Mouse (Mus musculus): ENCODE results near the gene Mphosph9. TPM values are rescaled to one million over a fixed set of nuclear protein-coding genes. Genes with fewer than 3 reads are reported as not detected.

The Mphosph9 gene
- polyA plus RNA-seq, 1 experiment from 2014 or later: 16.6 TPM

DNA sequence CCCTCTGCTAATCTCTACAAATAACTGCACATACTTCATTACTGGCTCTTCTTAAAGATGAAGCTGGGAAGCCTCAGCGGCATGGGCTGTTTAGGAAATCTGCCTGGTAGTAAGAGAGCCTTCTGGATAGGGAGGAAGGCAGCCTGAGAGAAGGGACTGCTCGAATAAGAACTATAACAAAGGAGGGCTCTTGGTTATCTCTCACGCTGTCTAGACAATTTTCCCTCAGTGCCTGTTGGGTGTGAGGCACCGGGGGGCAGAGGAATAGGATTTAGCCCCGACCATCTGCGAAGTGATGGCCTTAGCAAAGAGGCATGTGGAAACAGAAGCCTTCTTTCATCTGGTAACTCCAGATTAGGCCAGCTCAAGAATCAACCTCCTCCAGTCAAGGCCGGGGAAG lies 80.5 kb downstream of the Mphosph9 start:
- Histone ChIP-seq H3K9me3 (no peaks in the 10 kb centered on the region), H3K4me2 (peak overlapping the region; percentile 93), H3K27me3 (no peaks in the 10 kb centered on the region), H3K4me1 (peaks cover 22% of the 10 kb centered on the region), H3K4me3 (no peak overlapping the region), H3K36me3 (peaks cover 11% of the 10 kb centered on the region; the same call in 1 of the 2 replicates), H3K9ac (no peak overlapping the region; the same call in 1 of the 2 replicates), H3K27ac (no peak overlapping the region)
- 51% methylated on average over 7 of the region's 7 CpGs for WGBS
- no peak for ATAC-seq (ENCODE audit: borderline replicate concordance, extremely low read depth, low FRiP score, low TSS enrichment)

- ATAC-seq (ENCODE audit: borderline replicate concordance, extremely low read depth, low FRiP score, low TSS enrichment): no peak
- no peak overlapping the region for H3K9ac ChIP-seq
- no peaks in the 10 kb centered on the region for H3K27me3 ChIP-seq
- no peak overlapping the region for H3K4me2 ChIP-seq
- H3K4me3 ChIP-seq: no peak overlapping the region
- H3K4me1 ChIP-seq: peaks cover 31% of the 10 kb centered on the region
- peaks cover 11% of the 10 kb centered on the region; the same call in 1 of the 2 replicates for H3K36me3 ChIP-seq
- 87% methylated on average over 7 of the region's 7 CpGs for WGBS
- no peak overlapping the region for H3K27ac ChIP-seq
- H3K9me3 ChIP-seq: no peaks in the 10 kb centered on the region
Measured at GRCm38 (mm10) chr5:124244885-124245284, 82.9 kb downstream of the Mphosph9 start.

DNA sequence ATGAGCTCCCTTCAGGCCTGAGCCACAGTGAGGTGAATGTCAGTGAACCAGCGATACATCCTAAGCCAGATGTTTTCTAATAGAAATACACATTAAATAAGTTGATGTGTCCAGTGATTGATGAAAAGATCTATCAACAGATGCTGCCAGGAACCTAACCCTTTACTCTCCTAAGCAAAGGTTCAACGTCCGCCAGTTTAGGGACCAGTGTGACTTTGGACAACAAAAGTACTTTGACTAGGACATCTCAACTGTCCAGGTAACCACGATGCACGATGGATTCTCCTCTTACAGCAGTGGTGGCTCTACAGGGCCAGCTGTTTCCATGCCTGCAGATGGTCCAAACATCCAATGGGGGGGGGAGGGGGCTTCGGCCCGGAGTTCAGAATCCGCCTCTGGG lies 83.3 kb downstream of the Mphosph9 start:
- Histone ChIP-seq H3K36me3 (peaks cover 11% of the 10 kb centered on the region; the same call in 1 of the 2 replicates), H3K4me2 (no peak overlapping the region), H3K27ac (no peak overlapping the region), H3K9ac (no peak overlapping the region), H3K4me3 (no peak overlapping the region), H3K4me1 (peaks cover 31% of the 10 kb centered on the region), H3K27me3 (no peaks in the 10 kb centered on the region), H3K9me3 (no peaks in the 10 kb centered on the region)
- 92% methylated on average over 8 of the region's 8 CpGs for WGBS
- no peak for ATAC-seq (ENCODE audit: borderline replicate concordance, extremely low read depth, low FRiP score, low TSS enrichment)

GRCm38 (mm10) chr5:124243236-124243901 lies 84.4 kb downstream of the Mphosph9 start:
- Histone ChIP-seq H3K9me3 (no peaks in the 10 kb centered on the region), H3K27ac (no peak overlapping the region), H3K4me2 (no peak overlapping the region), H3K27me3 (no peaks in the 10 kb centered on the region), H3K4me3 (no peak overlapping the region), H3K4me1 (peaks cover 24% of the 10 kb centered on the region), H3K36me3 (peaks cover 11% of the 10 kb centered on the region; the same call in 1 of the 2 replicates), H3K9ac (no peak overlapping the region)
- ATAC-seq (ENCODE audit: borderline replicate concordance, extremely low read depth, low FRiP score, low TSS enrichment): no peak
- WGBS: 86% methylated on average over 9 of the region's 9 CpGs

DNA sequence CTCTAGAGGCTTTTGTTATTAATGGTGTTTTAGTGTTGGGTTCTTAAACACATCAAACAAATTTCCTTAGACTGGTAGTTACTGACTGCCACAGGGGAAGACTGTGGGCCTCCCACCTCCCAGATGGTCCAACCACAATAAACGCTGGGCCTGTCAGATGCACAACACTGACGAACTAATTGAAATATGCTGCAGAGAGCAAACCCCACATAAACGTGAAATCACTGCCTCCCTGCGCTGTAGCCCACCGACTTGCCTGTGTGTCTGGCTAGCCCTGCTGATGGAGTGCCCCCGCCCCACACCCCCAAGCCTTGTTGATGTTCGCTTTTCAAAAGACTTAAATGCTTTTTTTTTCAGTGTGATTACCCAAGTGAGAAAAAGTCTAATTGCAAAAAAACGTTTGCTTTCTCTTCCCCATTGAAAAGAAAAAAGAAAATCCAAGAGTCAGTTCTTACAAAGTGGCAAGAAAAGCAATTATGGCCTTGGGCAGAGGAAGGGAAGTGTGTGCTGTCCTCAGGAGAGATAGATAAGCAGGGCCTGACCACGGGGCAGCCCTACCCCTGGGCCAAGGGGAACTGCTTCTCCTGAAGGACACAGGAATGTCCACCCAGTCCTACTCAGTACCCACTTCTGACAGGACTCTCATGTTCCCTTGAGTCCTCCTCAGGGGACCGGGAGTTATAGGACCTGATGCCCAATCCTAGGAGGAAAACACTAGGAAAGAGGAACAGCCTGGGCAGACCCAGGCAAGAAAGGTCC lies 85.9 kb downstream of the Mphosph9 start:
- no peak overlapping the region for H3K4me2 ChIP-seq
- H3K36me3 ChIP-seq: peaks cover 11% of the 10 kb centered on the region
- peak overlapping the region; percentile 23; the same call in 1 of the 2 replicates for H3K27ac ChIP-seq
- H3K27me3 ChIP-seq: no peaks in the 10 kb centered on the region
- H3K4me3 ChIP-seq: no peak overlapping the region
- H3K9ac ChIP-seq: no peak overlapping the region
- H3K9me3 ChIP-seq: no peaks in the 10 kb centered on the region
- 39% methylated on average over 10 of the region's 10 CpGs for WGBS
- H3K4me1 ChIP-seq: peaks cover 14% of the 10 kb centered on the region
- no peak for ATAC-seq (ENCODE audit: borderline replicate concordance, extremely low read depth, low FRiP score, low TSS enrichment)

DNA sequence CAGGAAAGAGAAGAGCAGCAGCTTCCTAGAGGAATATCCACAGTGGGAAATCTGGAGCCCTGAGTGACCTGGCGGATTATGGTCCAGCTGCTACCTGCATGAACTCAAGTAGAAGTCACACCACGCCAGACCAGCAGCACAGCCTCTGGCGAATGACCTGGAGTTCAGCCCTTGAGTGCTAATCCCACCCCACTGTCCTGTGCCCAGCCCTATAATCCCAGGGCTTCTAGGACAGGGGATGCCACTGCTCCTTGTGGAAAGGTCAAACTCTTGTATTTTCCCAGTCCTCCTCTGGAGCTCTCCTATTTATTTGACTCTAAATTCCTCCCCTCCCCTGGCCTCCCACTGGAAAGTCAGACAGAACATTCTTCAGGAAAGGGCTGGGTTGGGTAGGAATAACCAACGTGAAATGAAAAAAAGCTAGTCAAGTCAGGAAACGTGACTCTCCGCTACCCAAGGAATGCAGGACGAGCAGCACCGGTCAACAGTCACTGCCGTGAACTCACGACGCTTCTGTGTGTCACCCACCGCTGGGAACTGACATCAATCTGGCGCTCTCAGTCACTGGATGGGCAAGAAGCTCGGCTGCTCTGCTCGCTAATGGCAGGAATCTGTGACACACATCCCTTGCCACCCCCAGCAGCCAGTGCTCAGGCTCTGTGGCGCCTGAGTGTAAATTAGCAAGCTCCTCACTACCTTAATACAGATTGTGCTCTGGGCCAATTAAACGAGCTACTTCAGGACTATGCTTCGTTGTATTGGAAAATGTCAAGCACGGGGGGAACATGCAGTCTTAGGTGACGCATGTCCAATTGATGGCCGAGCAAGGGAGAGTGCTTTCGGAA lies 86.7 kb downstream of the Mphosph9 start:
- 0 out of 2 replicates have a peak overlapping the region, but pooled peaks have one; percentile 0 for H3K4me2 ChIP-seq
- 28% methylated on average over 22 of the region's 22 CpGs for WGBS
- H3K27ac ChIP-seq: peak overlapping the region; percentile 23; the same call in 1 of the 2 replicates
- peaks cover 14% of the 10 kb centered on the region for H3K4me1 ChIP-seq
- H3K36me3 ChIP-seq: peaks cover 11% of the 10 kb centered on the region
- ATAC-seq (ENCODE audit: borderline replicate concordance, extremely low read depth, low FRiP score, low TSS enrichment): no peak
- H3K27me3 ChIP-seq: no peaks in the 10 kb centered on the region
- H3K9me3 ChIP-seq: no peaks in the 10 kb centered on the region
- no peak overlapping the region for H3K4me3 ChIP-seq
- no peak overlapping the region for H3K9ac ChIP-seq

DNA sequence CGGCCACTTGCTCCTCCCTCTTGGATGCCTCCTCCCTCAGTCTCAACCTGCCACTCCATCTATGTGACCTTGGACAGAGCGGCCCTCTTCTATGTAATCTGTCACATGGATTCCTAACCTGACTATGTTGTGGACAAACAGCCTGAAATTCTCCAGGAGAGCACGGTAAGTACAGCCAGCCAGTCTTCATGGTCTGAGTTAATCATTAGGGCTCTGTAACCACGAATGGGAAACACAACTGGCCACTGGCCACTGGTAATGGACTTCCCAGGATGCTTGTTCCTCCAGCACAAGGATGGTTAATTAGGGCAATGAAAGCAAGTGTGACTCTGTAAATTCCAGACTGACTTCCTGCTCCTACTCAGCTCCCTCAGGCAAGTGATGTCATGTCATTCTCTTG lies 91.6 kb downstream of the Mphosph9 start:
- Histone ChIP-seq H3K4me2 (no peak overlapping the region), H3K9me3 (no peaks in the 10 kb centered on the region), H3K9ac (no peak overlapping the region), H3K4me3 (no peak overlapping the region), H3K27me3 (no peaks in the 10 kb centered on the region), H3K4me1 (peaks cover 36% of the 10 kb centered on the region), H3K36me3 (no peaks in the 10 kb centered on the region; the same call in 1 of the 2 replicates), H3K27ac (no peak overlapping the region)
- ATAC-seq (ENCODE audit: borderline replicate concordance, extremely low read depth, low FRiP score, low TSS enrichment): no peak
- 61% methylated on average over 4 of the region's 4 CpGs for WGBS

GRCm38 (mm10) chr5:124234778-124235177 lies 93.0 kb downstream of the Mphosph9 start:
- Histone ChIP-seq H3K27me3 (no peaks in the 10 kb centered on the region), H3K9ac (no peak overlapping the region), H3K4me2 (no peak overlapping the region), H3K4me3 (no peak overlapping the region), H3K9me3 (no peaks in the 10 kb centered on the region), H3K36me3 (no peaks in the 10 kb centered on the region; the same call in 1 of the 2 replicates), H3K27ac (peak overlapping the region; percentile 43), H3K4me1 (peaks cover 29% of the 10 kb centered on the region)
- WGBS: 87% methylated on average over 6 of the region's 6 CpGs
- ATAC-seq (ENCODE audit: borderline replicate concordance, extremely low read depth, low FRiP score, low TSS enrichment): no peak

DNA sequence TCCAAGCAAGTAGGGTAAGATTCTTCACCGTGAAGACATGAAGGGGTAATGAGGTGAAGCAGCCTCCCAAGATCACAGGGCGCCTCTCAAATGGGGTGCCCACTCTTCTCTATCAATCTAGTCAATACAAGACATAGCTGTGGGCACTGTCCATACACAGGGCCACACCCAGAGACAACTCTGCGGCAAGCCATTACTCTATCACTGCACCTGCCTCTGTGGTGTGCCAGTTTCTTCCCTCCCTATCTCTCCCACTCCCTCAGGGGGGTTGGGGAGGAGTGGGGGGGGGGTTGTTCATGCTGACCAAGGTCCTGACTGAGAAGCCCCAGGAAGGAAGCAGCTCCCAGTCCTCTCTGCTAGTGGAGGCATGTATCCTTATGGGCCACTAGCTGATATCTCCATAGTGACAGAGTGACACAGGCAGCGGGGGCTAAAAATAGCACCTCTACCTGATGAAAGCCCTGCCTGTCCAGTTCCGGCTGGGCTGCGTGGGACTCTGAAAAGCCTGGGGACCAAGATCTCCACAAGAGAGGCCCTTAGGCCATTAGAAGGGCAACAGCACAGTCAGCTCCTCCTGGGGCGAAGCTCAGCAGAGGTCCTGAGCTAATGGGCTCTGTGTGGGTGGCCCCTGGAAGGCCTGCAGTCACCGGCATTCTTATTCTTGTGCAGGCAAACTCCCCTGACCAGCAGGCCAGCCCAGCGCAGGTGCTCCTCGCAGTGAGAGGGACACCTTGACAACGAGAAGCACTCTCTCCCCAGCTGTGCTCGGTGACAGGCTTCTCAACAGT lies 93.7 kb downstream of the Mphosph9 start:
- no peak overlapping the region for H3K4me2 ChIP-seq

DNA sequence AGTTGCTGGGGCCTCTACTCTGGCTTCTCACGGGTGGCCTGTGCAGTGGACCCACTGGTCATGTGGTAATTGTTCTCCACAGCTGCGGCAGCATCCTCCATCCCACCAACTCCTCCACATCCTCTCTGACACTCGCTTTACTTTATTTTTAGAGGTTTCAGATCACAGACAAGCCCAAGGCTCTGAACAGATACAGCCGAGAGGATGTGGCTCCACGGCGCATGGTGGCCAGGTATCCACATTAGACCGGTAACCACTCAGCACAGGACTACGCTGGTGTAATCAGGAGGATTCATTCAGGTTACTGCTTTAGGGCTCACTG lies 94.7 kb downstream of the Mphosph9 start:
- no peak overlapping the region for H3K4me2 ChIP-seq
- no peak for ATAC-seq (ENCODE audit: borderline replicate concordance, extremely low read depth, low FRiP score, low TSS enrichment)
- no peak overlapping the region for H3K4me3 ChIP-seq
- H3K4me1 ChIP-seq: peaks cover 29% of the 10 kb centered on the region
- no peaks in the 10 kb centered on the region for H3K27me3 ChIP-seq
- WGBS: 66% methylated on average over 8 of the region's 8 CpGs
- H3K36me3 ChIP-seq: no peaks in the 10 kb centered on the region; the same call in 1 of the 2 replicates
- H3K27ac ChIP-seq: peak overlapping the region; percentile 17; the same call in 1 of the 2 replicates
- H3K9me3 ChIP-seq: no peaks in the 10 kb centered on the region
- no peak overlapping the region for H3K9ac ChIP-seq

More for the DNA sequence above, 93.7 kb downstream of the Mphosph9 start:
- Histone ChIP-seq H3K27me3 (no peaks in the 10 kb centered on the region), H3K9me3 (no peaks in the 10 kb centered on the region), H3K36me3 (no peaks in the 10 kb centered on the region; the same call in 1 of the 2 replicates), H3K4me1 (peaks cover 29% of the 10 kb centered on the region), H3K27ac (peak overlapping the region; percentile 43), H3K9ac (no peak overlapping the region), H3K4me3 (no peak overlapping the region)
- 41% methylated on average over 12 of the region's 12 CpGs for WGBS
- peak; percentile 47; the same call in 1 of the 2 replicates for ATAC-seq (ENCODE audit: borderline replicate concordance, extremely low read depth, low FRiP score, low TSS enrichment)
